Mouse (Mus musculus) intestine, embryonic 14.5 days (tissue): ENCODE measurements around the gene Gm37240. TPM values are rescaled to one million over a fixed set of nuclear protein-coding genes. Genes with fewer than 3 reads are reported as not detected.

Experiments
- ATAC-seq: fragments of 200-750 bp; cut with Nextera tagmentation; replicated peaks from 2 replicates; pipeline ENCODE4 v1.8.0; 2017; ENCODE audit warnings: low read depth, moderate number of reproducible peaks, moderate TSS enrichment, moderate library complexity; ENCODE audit not compliant: low FRiP score, low TSS enrichment
- DNase-seq: peaks from one replicate; pipeline ENCODE4 v3.0.0-alpha.2; 2018; ENCODE audit warnings: low spot score
- H3K27ac ChIP-seq: fragments of 300-500 bp; sonication (generic); 2 replicates; pipeline ENCODE4 v1.5.1; 2014; ENCODE audit warnings: low read depth, mild to moderate bottlenecking, control low read depth
- H3K27me3 ChIP-seq: fragments of 300-500 bp; sonication (generic); replicated peaks from 2 replicates; pipeline ENCODE4 v1.6.1; 2014; ENCODE audit warnings: low read length, control low read depth; ENCODE audit not compliant: control insufficient read depth, insufficient read depth
- H3K36me3 ChIP-seq: fragments of 300-500 bp; sonication (generic); 2 replicates; pipeline ENCODE4 v1.6.1; 2014; ENCODE audit warnings: low read length, control low read depth; ENCODE audit not compliant: control insufficient read depth, insufficient read depth
- H3K4me1 ChIP-seq: fragments of 300-500 bp; sonication (generic); replicated peaks from 2 replicates; pipeline ENCODE4 v1.6.1; 2014; ENCODE audit warnings: low read length, control low read depth, mixed read lengths; ENCODE audit not compliant: control insufficient read depth, insufficient read depth
- H3K4me2 ChIP-seq: fragments of 300-500 bp; sonication (generic); 2 replicates; pipeline ENCODE4 v1.6.1; 2014; ENCODE audit warnings: low read length
- H3K4me3 ChIP-seq: fragments of 300-500 bp; sonication (generic); 2 replicates; pipeline ENCODE4 v1.5.1; 2014; ENCODE audit warnings: low read depth, low read length, control low read depth, mixed read lengths
- H3K9ac ChIP-seq: fragments of 300-500 bp; sonication (generic); 2 replicates; pipeline ENCODE4 v1.6.1; 2014; ENCODE audit warnings: mild to moderate bottlenecking, low read length
- H3K9me3 ChIP-seq: fragments of 300-500 bp; sonication (generic); 2 replicates; pipeline ENCODE4 v1.6.1; 2016; ENCODE audit warnings: low read length, control low read depth; ENCODE audit not compliant: control insufficient read depth
- WGBS: fragments of 180-500 bp; shearing (Covaris S2); extraction: QIAGEN DNeasy Blood & Tissue Kit; methylation state at CpG from one replicate; pipeline ENCODE4 v1.1.7; 2014; 5-methylcytosine and 5-hydroxymethylcytosine counted together
- polyA plus RNA-seq: library from polyadenylated mRNA; unstranded; fragments of >200 nt; fragmentation: Nextera tagmentation; extraction: Ambion mirVana; gene quantifications from 2 replicates; pipeline ENCODE4 v1.2.1, GENCODE M21; 2014

The Gm37240 gene
- polyA plus RNA-seq, 1 experiment from 2014 or later, result 5.3 TPM

- no peaks in the 10 kb centered on the region for H3K36me3 ChIP-seq
- no peak overlapping the region for H3K9ac ChIP-seq
- no peak for ATAC-seq
- DNase-seq, result no peak
- H3K4me2 ChIP-seq, result no peak overlapping the region
- no peak overlapping the region for H3K27ac ChIP-seq
- H3K4me1 ChIP-seq, result no peaks in the 10 kb centered on the region
- H3K9me3 ChIP-seq, result no peaks in the 10 kb centered on the region
- no peak overlapping the region for H3K4me3 ChIP-seq
- H3K27me3 ChIP-seq, result no peaks in the 10 kb centered on the region
- WGBS, result 96% methylated on average over 14 of the region's 14 CpGs
These were observed 199.0 kb downstream of the Gm37240 start for GRCm38 (mm10) chr3:85688341-85688740.

DNA sequence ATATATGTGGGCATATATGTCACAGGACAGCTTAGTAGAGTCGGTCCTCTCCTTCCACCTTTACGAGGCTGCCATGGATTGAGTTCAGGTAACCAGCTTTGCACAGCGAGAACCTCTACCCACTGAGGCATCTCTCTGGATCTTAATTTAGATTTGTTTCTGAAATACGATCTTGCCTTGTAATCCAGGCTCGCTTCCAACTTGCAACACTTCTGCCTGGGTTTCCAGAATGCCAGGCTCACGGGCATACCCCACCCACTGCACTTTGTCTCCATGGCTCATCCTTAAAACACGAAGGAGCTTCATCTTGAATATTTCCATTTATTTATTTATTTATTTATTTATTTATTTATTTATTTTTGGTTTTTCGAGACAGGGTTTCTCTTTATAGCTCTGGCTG, 202.0 kb downstream of the Gm37240 start:
- Histone ChIP-seq H3K36me3 (no peaks in the 10 kb centered on the region), H3K4me3 (no peak overlapping the region), H3K27ac (no peak overlapping the region), H3K4me1 (no peaks in the 10 kb centered on the region), H3K4me2 (no peak overlapping the region), H3K9ac (no peak overlapping the region), H3K27me3 (no peaks in the 10 kb centered on the region), H3K9me3 (no peaks in the 10 kb centered on the region)
- no peak for ATAC-seq
- 87% methylated on average over 8 of the region's 8 CpGs for WGBS
- no peak for DNase-seq

DNA sequence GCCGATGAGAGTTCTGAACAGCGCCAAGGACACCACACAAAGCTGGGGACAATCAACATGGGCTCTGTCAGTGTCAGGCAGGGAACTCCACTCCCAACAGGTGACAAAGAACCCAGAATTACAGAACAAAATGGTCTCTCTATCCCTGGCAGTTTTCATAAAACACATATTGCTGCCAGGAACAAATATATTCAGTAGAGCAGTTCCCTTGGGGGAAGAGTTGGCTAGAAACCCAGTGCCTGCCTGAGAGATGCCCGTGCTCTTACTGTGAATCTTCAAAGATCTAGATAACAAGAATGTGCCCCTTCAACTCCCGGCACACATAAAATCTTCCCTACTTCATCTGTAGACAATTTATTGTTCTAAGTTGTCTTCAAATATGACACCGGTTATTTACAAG, 203.7 kb downstream of the Gm37240 start:
- 86% methylated on average over 5 of the region's 5 CpGs for WGBS
- H3K4me3 ChIP-seq, result no peak overlapping the region
- H3K4me1 ChIP-seq, result no peaks in the 10 kb centered on the region
- H3K9me3 ChIP-seq, result no peaks in the 10 kb centered on the region
- no peak overlapping the region for H3K9ac ChIP-seq
- no peak overlapping the region for H3K27ac ChIP-seq
- no peaks in the 10 kb centered on the region for H3K36me3 ChIP-seq
- no peaks in the 10 kb centered on the region for H3K27me3 ChIP-seq
- no peak overlapping the region for H3K4me2 ChIP-seq
- ATAC-seq, result no peak
- no peak for DNase-seq

DNA sequence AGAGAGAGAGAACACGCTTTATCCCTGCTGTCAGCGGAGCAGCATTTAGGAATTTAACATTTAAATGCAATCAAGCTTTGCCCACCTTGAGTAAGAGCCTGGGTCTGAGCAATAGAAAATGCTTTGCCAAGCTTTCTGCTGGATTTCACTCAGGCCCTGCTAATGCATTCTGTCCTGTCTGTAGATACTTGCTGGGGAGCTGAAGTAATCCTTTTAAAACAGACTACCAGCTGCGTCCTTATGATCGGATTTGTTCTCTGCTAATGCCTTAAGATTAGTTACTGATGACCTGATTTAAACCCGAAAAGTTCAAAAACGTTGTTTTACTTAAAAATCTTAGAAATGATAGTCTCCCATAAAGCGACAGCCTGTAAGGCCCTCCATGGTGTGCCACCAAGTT, 206.2 kb downstream of the Gm37240 start:
- WGBS, result 82% methylated on average over 7 of the region's 7 CpGs
- Histone ChIP-seq H3K9ac (no peak overlapping the region), H3K4me1 (no peaks in the 10 kb centered on the region), H3K36me3 (no peaks in the 10 kb centered on the region), H3K4me3 (no peak overlapping the region), H3K27ac (no peak overlapping the region), H3K27me3 (no peaks in the 10 kb centered on the region), H3K9me3 (no peaks in the 10 kb centered on the region), H3K4me2 (no peak overlapping the region)
- ATAC-seq (no peak), DNase-seq (no peak)

- ATAC-seq, result no peak
- H3K4me2 ChIP-seq, result no peak overlapping the region
- DNase-seq, result no peak
- no peaks in the 10 kb centered on the region for H3K27me3 ChIP-seq
- no peaks in the 10 kb centered on the region for H3K36me3 ChIP-seq
- no peaks in the 10 kb centered on the region for H3K4me1 ChIP-seq
- no peak overlapping the region for H3K4me3 ChIP-seq
- no peak overlapping the region for H3K9ac ChIP-seq
- 88% methylated on average over 5 of the region's 5 CpGs for WGBS
- no peaks in the 10 kb centered on the region for H3K9me3 ChIP-seq
- H3K27ac ChIP-seq, result no peak overlapping the region
These were observed 207.4 kb downstream of the Gm37240 start for GRCm38 (mm10) chr3:85679960-85680359.

DNA sequence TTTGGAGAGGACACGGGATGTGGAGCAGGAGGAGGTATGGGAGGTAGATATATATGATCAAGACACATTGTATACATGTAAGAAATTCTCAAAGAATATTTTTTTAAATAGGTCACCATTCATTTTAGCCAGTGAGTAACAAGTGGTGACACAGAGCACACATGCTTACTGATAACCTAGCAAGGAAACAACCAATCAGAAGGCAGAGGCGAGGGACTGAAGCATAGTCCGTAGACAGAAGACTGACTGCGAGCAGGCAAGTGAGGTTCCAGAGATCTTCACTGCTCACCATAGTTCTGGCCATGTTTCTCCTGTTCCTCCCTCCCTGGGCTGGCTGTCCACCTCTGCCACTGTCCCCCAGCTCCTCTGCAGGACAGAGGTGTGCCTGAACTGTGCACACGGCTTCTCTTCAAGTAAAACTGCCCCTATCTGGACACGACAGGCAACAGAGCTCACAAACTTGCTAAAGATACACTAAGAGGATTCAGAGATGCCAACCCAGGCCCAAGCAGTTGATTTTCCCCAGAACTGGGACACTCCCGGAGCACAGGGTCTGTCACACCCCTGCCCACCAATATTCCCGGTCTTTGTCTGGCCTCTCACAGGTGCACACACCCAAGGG, 207.9 kb downstream of the Gm37240 start:
- Histone ChIP-seq H3K4me3 (no peak overlapping the region), H3K4me1 (no peaks in the 10 kb centered on the region), H3K36me3 (no peaks in the 10 kb centered on the region), H3K27ac (no peak overlapping the region), H3K27me3 (no peaks in the 10 kb centered on the region), H3K9me3 (no peaks in the 10 kb centered on the region), H3K9ac (no peak overlapping the region), H3K4me2 (no peak overlapping the region)
- no peak for DNase-seq
- no peak for ATAC-seq
- WGBS, result 88% methylated on average over 8 of the region's 8 CpGs

- DNase-seq (no peak), ATAC-seq (no peak)
- Histone ChIP-seq H3K36me3 (no peaks in the 10 kb centered on the region), H3K4me3 (no peak overlapping the region), H3K4me1 (no peaks in the 10 kb centered on the region), H3K4me2 (no peak overlapping the region), H3K9me3 (no peaks in the 10 kb centered on the region), H3K27ac (no peak overlapping the region), H3K27me3 (no peaks in the 10 kb centered on the region), H3K9ac (no peak overlapping the region)
- WGBS, result 70% methylated on average over 3 of the region's 3 CpGs
These were observed 209.4 kb downstream of the Gm37240 start for GRCm38 (mm10) chr3:85677952-85678351.

- 68% methylated on average over 8 of the region's 8 CpGs for WGBS
- H3K4me1 ChIP-seq, result no peaks in the 10 kb centered on the region
These were observed 210.2 kb downstream of the Gm37240 start for GRCm38 (mm10) chr3:85677133-85677532.

DNA sequence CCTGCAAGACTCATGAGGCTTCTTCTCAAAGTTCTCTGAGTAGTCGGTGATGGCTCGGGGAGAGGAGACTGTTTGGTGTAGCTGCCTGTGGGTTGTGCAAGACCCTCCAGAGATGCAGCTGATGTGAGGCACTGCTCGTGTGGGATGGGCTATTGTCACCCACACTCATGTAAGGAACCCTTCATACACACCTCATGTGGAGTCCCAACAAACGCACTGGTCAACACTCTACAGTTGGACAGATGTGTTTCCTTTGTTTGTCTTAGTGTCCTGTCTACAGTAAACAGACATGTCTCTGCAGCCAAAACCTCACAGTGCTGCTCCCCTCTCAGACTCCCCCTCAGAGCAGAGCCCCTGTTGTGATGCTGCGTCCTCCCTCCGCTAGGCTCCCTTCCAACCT, 217.5 kb downstream of the Gm37240 start:
- Histone ChIP-seq H3K27me3 (no peaks in the 10 kb centered on the region), H3K27ac (no peak overlapping the region), H3K9me3 (no peaks in the 10 kb centered on the region), H3K4me3 (no peak overlapping the region), H3K36me3 (no peaks in the 10 kb centered on the region), H3K9ac (no peak overlapping the region), H3K4me2 (no peak overlapping the region), H3K4me1 (no peaks in the 10 kb centered on the region)
- DNase-seq (no peak), ATAC-seq (no peak)
- 83% methylated on average over 6 of the region's 6 CpGs for WGBS

More at GRCm38 (mm10) chr3:85677133-85677532, 210.2 kb downstream of the Gm37240 start:
- Histone ChIP-seq H3K4me2 (no peak overlapping the region), H3K4me3 (no peak overlapping the region), H3K9me3 (no peaks in the 10 kb centered on the region), H3K27ac (no peak overlapping the region), H3K27me3 (no peaks in the 10 kb centered on the region), H3K9ac (no peak overlapping the region), H3K36me3 (no peaks in the 10 kb centered on the region)
- ATAC-seq (no peak), DNase-seq (no peak)
